Mouse (Mus musculus): ENCODE measurements around the gene Hsd3b7. TPM values are rescaled to one million over a fixed set of nuclear protein-coding genes. Genes with fewer than 3 reads are reported as not detected.
A peak's percentile ranks its signal among the peaks of the same experiment; 100 is the strongest.

Gene Hsd3b7
- polyA plus RNA-seq, 1 experiment from 2014 or later: 28.3 TPM

DNA sequence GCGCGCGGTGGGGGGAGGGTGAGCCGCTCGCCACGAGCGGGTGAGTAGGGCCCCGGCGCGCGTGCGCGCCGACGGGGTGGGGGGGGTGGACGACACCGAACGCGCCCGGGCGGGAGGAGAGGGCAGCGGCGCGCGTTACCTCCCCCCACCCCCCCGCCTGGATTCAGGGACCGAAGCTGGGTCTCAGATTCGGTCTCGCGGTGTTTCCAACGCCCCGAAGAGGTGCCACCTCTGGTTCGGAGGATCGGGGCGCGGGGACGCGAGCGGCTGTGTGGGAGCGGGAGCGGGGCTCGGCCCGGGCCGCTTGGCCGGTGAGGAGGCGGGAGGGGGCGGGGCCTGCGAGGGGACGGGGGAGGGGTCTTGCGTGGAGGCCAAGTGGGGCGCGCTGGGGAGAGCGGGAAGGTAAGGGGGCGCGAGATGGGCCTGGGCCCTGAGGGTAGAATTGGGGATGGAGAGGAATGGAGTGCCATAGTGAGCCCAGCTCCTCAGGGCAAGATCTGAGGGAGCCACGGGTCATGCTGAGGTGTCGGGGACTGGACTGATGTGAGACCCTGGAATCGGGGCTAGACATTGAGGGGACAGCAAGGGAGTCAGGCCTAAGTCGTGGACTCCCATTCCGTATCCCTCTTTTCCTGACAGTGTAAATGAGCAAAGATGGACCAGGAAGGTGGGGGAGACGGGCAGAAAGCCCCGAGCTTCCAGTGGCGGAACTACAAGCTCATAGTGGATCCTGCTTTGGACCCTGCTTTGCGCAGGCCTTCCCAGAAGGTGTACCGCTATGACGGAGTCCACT lies 22.7 kb upstream of the Hsd3b7 start:
- ATAC-seq (replicated peaks; ENCODE audit: low FRiP score, low read depth) (peak; percentile 41), DNase-seq (ENCODE audit: low spot score) (peak; percentile 56)
- peak overlapping the region; percentile 94 for H3K9ac ChIP-seq (ENCODE audit: low read depth, low read length)
- no peaks in the 10 kb centered on the region for H3K27me3 ChIP-seq (ENCODE audit: insufficient read depth, low read length)
- H3K27ac ChIP-seq: peak overlapping the region; percentile 98
- WGBS: 1% methylated on average over 58 of the region's 66 CpGs
- no peak for TF ChIP-seq CTCF (IDR thresholded peaks at IDR 0.05; ENCODE audit: low read depth)
- H3K4me3 ChIP-seq (replicated peaks; ENCODE audit: low read depth, low read length): peak overlapping the region; percentile 90
- peaks cover 21% of the 10 kb centered on the region for H3K36me3 ChIP-seq (ENCODE audit: insufficient read depth, low read length)
- H3K4me1 ChIP-seq (replicated peaks; ENCODE audit: insufficient read depth, low read length): peaks cover 5% of the 10 kb centered on the region; the same call in 1 of the 2 replicates
- H3K4me2 ChIP-seq (ENCODE audit: low read length): peak overlapping the region; percentile 84
- no peaks in the 10 kb centered on the region for H3K9me3 ChIP-seq (replicated peaks; ENCODE audit: low read length)

DNA sequence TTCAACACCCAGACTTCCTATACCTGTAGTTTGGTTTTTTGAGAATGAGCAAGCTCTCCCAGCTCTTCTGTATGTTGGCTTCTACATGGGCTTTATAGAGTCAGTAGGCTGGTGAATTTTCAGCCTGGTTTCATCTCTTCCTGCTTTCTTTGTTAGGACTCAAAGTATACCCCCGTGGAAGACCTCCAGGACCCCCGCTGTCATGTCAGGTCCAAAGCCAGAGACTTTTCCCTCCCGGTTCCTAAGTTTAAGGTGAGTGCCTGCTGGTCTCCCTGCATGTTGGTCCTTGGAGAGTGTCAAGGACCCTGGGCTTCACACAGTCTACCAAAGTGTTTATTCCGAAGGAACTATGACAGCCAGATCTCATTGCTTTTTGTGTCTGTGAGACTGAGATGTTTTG lies 22.1 kb upstream of the Hsd3b7 start:
- H3K9me3 ChIP-seq (replicated peaks; ENCODE audit: low read length): no peaks in the 10 kb centered on the region
- H3K9ac ChIP-seq (ENCODE audit: low read depth, low read length): peak overlapping the region; percentile 94
- peak overlapping the region; percentile 90 for H3K4me3 ChIP-seq (replicated peaks; ENCODE audit: low read depth, low read length)
- H3K27ac ChIP-seq: no peak overlapping the region
- peak overlapping the region; percentile 84 for H3K4me2 ChIP-seq (ENCODE audit: low read length)
- peaks cover 5% of the 10 kb centered on the region; the same call in 1 of the 2 replicates for H3K4me1 ChIP-seq (replicated peaks; ENCODE audit: insufficient read depth, low read length)
- no peak for TF ChIP-seq CTCF (IDR thresholded peaks at IDR 0.05; ENCODE audit: low read depth)
- ATAC-seq (replicated peaks; ENCODE audit: low FRiP score, low read depth) (no peak), DNase-seq (ENCODE audit: low spot score) (no peak)
- H3K27me3 ChIP-seq (ENCODE audit: insufficient read depth, low read length): no peaks in the 10 kb centered on the region
- 74% methylated on average over 4 of the region's 4 CpGs for WGBS
- peaks cover 21% of the 10 kb centered on the region for H3K36me3 ChIP-seq (ENCODE audit: insufficient read depth, low read length)

DNA sequence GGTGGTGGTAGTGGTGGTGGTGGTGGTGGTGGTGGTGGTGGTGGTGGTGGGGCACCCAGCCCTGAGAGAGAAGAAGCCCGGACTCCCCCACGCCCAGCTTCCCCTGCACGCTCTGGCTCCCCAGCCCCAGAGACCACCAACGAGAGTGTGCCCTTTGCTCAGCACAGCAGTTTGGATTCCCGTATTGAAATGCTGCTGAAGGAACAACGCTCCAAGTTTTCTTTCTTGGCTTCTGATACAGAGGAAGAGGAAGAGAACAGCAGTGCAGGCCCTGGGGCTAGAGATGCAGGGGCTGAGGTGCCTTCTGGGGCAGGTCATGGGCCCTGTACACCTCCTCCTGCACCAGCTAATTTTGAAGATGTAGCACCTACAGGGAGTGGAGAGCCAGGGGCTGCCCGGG lies 15.1 kb upstream of the Hsd3b7 start, which contains the start of gene Gm49388:
Gm49388 (plus strand) TSS at position 301 of the 400 bp plus-strand sequence.
- Histone ChIP-seq H3K9me3 (replicated peaks; ENCODE audit: low read length) (no peaks in the 10 kb centered on the region), H3K4me2 (ENCODE audit: low read length) (no peak within 1 kb of the TSS), H3K9ac (ENCODE audit: low read depth, low read length) (no peak within 1 kb of the TSS), H3K4me3 (replicated peaks; ENCODE audit: low read depth, low read length) (no peak within 1 kb of the TSS), H3K4me1 (replicated peaks; ENCODE audit: insufficient read depth, low read length) (no peaks in the 10 kb centered on the region), H3K27ac (no peak within 1 kb of the TSS), H3K36me3 (ENCODE audit: insufficient read depth, low read length) (peaks cover 77% of the 10 kb centered on the region), H3K27me3 (ENCODE audit: insufficient read depth, low read length) (no peaks in the 10 kb centered on the region)
- no peak for TF ChIP-seq CTCF (IDR thresholded peaks at IDR 0.05; ENCODE audit: low read depth)
- 93% methylated on average over 7 of the region's 7 CpGs for WGBS
- no peak for DNase-seq (ENCODE audit: low spot score)
- ATAC-seq (replicated peaks; ENCODE audit: low FRiP score, low read depth): no peak

DNA sequence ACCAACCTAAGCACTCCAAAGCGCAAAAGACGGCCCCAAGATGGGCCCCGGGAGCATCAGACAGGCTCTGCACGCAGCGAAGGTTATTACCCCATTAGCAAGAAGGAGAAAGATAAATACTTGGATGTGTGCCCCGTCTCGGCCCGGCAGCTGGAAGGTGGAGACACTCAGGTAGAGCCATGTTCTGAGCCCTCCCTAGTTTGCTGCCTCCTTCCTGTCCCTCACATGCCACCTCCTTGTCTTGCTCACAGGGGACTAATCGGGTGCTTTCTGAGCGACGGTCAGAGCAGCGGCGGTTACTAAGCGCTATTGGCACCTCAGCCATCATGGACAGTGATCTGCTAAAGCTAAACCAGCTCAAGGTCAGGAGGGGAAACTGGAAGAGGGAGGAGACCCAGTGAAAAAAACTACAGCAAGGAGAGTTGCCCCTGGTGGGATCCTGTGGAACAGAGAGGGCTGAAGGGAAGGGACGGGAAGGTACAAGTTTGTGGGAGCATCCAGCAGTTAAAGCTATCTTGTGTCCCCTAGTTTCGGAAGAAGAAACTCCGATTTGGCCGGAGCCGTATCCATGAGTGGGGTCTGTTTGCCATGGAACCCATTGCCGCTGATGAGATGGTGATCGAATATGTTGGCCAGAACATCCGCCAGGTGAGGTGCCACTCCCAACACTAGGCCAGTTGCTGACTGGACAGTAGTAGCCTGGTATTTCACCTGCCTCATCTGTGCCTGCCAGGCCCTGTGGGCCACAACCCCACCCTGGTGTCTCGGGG lies 3.1 kb upstream of the Hsd3b7 start:
- H3K36me3 ChIP-seq (ENCODE audit: insufficient read depth, low read length): peaks cover 63% of the 10 kb centered on the region
- ATAC-seq (replicated peaks; ENCODE audit: low FRiP score, low read depth) (no peak), DNase-seq (ENCODE audit: low spot score) (no peak)
- no peaks in the 10 kb centered on the region for H3K9me3 ChIP-seq (replicated peaks; ENCODE audit: low read length)
- H3K27me3 ChIP-seq (ENCODE audit: insufficient read depth, low read length): no peaks in the 10 kb centered on the region
- H3K4me1 ChIP-seq (replicated peaks; ENCODE audit: insufficient read depth, low read length): 0 out of 2 replicates have a peak, but pooled peaks cover 5% of the 10 kb centered on the region
- H3K9ac ChIP-seq (ENCODE audit: low read depth, low read length): no peak overlapping the region
- no peak overlapping the region for H3K4me3 ChIP-seq (replicated peaks; ENCODE audit: low read depth, low read length)
- no peak for TF ChIP-seq CTCF (IDR thresholded peaks at IDR 0.05; ENCODE audit: low read depth)
- no peak overlapping the region for H3K4me2 ChIP-seq (ENCODE audit: low read length)
- H3K27ac ChIP-seq: no peak overlapping the region
- 88% methylated on average over 23 of the region's 23 CpGs for WGBS

DNA sequence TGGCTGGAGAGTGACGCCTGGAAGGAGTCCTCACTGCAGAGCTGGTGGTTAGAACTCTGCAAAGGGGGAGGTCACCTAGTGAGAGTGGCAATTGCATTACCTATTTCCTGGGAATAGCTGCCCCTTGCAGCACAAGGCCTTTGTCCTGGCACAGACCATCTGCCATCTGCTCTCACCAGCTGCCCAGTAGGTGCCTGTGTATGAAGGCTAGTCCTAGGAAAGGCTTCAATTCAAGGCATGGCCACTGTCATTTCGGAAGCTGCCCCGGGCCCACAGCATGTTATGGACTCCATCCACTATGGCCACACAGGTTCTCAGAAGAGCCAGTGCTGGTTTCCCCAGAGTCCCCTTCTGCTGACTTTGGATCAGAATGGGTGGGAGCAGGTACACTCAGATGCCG lies 1.8 kb upstream of the Hsd3b7 start:
- no peak for TF ChIP-seq CTCF (IDR thresholded peaks at IDR 0.05; ENCODE audit: low read depth)
- Histone ChIP-seq H3K4me3 (replicated peaks; ENCODE audit: low read depth, low read length) (no peak overlapping the region), H3K27me3 (ENCODE audit: insufficient read depth, low read length) (no peaks in the 10 kb centered on the region), H3K36me3 (ENCODE audit: insufficient read depth, low read length) (peaks cover 50% of the 10 kb centered on the region), H3K4me1 (replicated peaks; ENCODE audit: insufficient read depth, low read length) (0 out of 2 replicates have a peak, but pooled peaks cover 5% of the 10 kb centered on the region), H3K9ac (ENCODE audit: low read depth, low read length) (no peak overlapping the region), H3K4me2 (ENCODE audit: low read length) (no peak overlapping the region), H3K9me3 (replicated peaks; ENCODE audit: low read length) (no peaks in the 10 kb centered on the region), H3K27ac (no peak overlapping the region)
- ATAC-seq (replicated peaks; ENCODE audit: low FRiP score, low read depth) (no peak), DNase-seq (ENCODE audit: low spot score) (no peak)
- 91% methylated on average over 4 of the region's 4 CpGs for WGBS

DNA sequence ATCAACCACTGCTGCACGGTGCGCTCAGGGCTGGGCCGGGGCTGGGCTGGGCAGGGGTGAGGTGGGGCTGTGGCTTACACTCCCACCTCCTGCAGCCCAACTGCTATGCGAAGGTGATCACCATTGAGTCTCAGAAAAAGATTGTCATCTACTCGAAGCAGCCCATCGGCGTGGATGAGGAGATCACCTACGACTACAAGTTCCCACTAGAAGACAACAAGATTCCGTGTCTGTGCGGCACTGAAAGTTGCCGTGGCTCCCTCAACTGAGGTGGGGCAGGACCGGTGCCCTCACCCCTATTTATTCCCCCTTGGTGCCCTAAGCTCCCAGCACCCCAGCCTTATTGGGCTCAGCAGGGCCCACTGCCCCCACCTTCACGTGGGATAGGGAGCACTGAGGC lies 1.2 kb upstream of the Hsd3b7 start:
- H3K27ac ChIP-seq: no peak overlapping the region
- H3K9me3 ChIP-seq (replicated peaks; ENCODE audit: low read length): no peaks in the 10 kb centered on the region
- no peak overlapping the region for H3K4me2 ChIP-seq (ENCODE audit: low read length)
- H3K9ac ChIP-seq (ENCODE audit: low read depth, low read length): no peak overlapping the region
- no peaks in the 10 kb centered on the region for H3K27me3 ChIP-seq (ENCODE audit: insufficient read depth, low read length)
- H3K4me1 ChIP-seq (replicated peaks; ENCODE audit: insufficient read depth, low read length): 0 out of 2 replicates have a peak, but pooled peaks cover 5% of the 10 kb centered on the region
- H3K36me3 ChIP-seq (ENCODE audit: insufficient read depth, low read length): peaks cover 48% of the 10 kb centered on the region
- DNase-seq (ENCODE audit: low spot score): no peak
- no peak overlapping the region for H3K4me3 ChIP-seq (replicated peaks; ENCODE audit: low read depth, low read length)
- 86% methylated on average over 13 of the region's 13 CpGs for WGBS
- TF ChIP-seq CTCF (IDR thresholded peaks at IDR 0.05; ENCODE audit: low read depth): no peak
- no peak for ATAC-seq (replicated peaks; ENCODE audit: low FRiP score, low read depth)

Measured in kidney, postnatal 0 days (tissue).